Mouse (Mus musculus) embryonic facial prominence, embryonic 13.5 days (tissue): Measurements from ENCODE around the gene Gm21028. TPM values are rescaled to one million over a fixed set of nuclear protein-coding genes. Genes with fewer than 3 reads are reported as not detected.
"Not testable (repeated sequence)": the region's sequence is repeated elsewhere in the genome, so short reads cannot be mapped to it uniquely, and the experiment has no call there.

Experiments used
- ATAC-seq: fragments of 200-750 bp; cut with Nextera tagmentation; 2 replicates; pipeline ENCODE4 v1.8.0; 2017; ENCODE audit warnings: low read depth; ENCODE audit not compliant: insufficient number of reproducible peaks, insufficient read depth, low FRiP score, low TSS enrichment
- H3K27ac ChIP-seq: fragments of 300-500 bp; sonication (generic); 2 replicates; pipeline ENCODE4 v1.5.1; 2015; ENCODE audit warnings: moderate library complexity, mild to moderate bottlenecking, inconsistent platforms
- H3K27me3 ChIP-seq: fragments of 300-500 bp; sonication (generic); 2 replicates; pipeline ENCODE4 v1.6.1; 2015; ENCODE audit warnings: mild to moderate bottlenecking, inconsistent platforms
- H3K36me3 ChIP-seq: fragments of 300-500 bp; sonication (generic); 2 replicates; pipeline ENCODE4 v1.6.1; 2015; ENCODE audit warnings: mild to moderate bottlenecking, inconsistent platforms
- H3K4me1 ChIP-seq: fragments of 300-500 bp; sonication (generic); 2 replicates; pipeline ENCODE4 v1.6.1; 2015; ENCODE audit warnings: inconsistent platforms
- H3K4me2 ChIP-seq: fragments of 300-500 bp; sonication (generic); 2 replicates; pipeline ENCODE4 v1.6.1; 2015; ENCODE audit warnings: moderate library complexity, mild to moderate bottlenecking, inconsistent platforms
- H3K4me3 ChIP-seq: fragments of 300-500 bp; sonication (generic); 2 replicates; pipeline ENCODE4 v1.5.1; 2015; ENCODE audit warnings: mild to moderate bottlenecking, inconsistent platforms
- H3K9ac ChIP-seq: fragments of 300-500 bp; sonication (generic); 2 replicates; pipeline ENCODE4 v1.6.1; 2015; ENCODE audit warnings: mild to moderate bottlenecking, inconsistent platforms
- H3K9me3 ChIP-seq: fragments of 300-500 bp; sonication (generic); 2 replicates; pipeline ENCODE4 v1.6.1; 2016; ENCODE audit warnings: inconsistent platforms
- WGBS: fragments of 180-500 bp; shearing (Covaris S2); methylation state at CpG from one replicate; pipeline ENCODE4 v1.1.7; 2015; ENCODE audit warnings: mixed read lengths; 5-methylcytosine and 5-hydroxymethylcytosine counted together
- microRNA-seq: library from miRNA; unstranded; fragments of <30 nt; microRNA quantifications from one replicate; pipeline ENCODE4, GENCODE M21; 2016
- polyA plus RNA-seq: library from polyadenylated mRNA; unstranded; fragments of >200 nt; fragmentation: Nextera tagmentation; extraction: Ambion mirVana; gene quantifications from 2 replicates; pipeline ENCODE4 v1.2.1, GENCODE M21; 2015

Gm21028 gene
- polyA plus RNA-seq: not detected in 2 replicates

DNA sequence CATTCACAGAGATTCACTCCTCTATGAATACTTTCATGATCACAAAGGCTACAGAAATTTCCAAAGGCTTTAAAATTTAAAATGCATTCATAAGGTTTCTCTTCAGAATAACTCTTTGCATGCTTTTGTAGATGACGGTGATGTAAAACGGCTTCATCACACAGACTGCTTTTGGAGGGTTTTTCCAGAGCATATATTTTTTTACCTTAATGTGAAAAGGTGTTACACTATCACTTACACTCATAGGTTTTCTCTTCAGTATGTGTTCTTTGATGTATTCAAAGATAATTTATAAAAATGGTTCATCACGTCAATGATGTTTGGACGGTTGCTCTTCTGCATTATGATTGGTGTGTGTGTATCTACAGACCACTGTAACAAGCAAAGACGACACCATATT, at the start of gene Gm21028:
Gene Gm21028 (minus strand): TSS at position 101 of the 400 bp plus-strand sequence.
- no peak within 1 kb of the TSS for H3K4me3 ChIP-seq
- H3K36me3 ChIP-seq: peaks cover 14% of the 10 kb centered on the region; the same call in 1 of the 2 replicates
- peaks cover 68% of the 10 kb centered on the region for H3K9me3 ChIP-seq
- no peak for ATAC-seq
- no peak within 1 kb of the TSS for H3K4me2 ChIP-seq
- no peak within 1 kb of the TSS for H3K27ac ChIP-seq
- no peak within 1 kb of the TSS for H3K9ac ChIP-seq
- H3K27me3 ChIP-seq: no peaks in the 10 kb centered on the region
- 91% methylated on average over 5 of the region's 5 CpGs for WGBS
- H3K4me1 ChIP-seq: no peaks in the 10 kb centered on the region

- not testable (repeated sequence) for H3K27ac ChIP-seq, ATAC-seq, H3K27me3 ChIP-seq, H3K4me2 ChIP-seq, H3K9ac ChIP-seq, H3K4me3 ChIP-seq, H3K36me3 ChIP-seq, H3K4me1 ChIP-seq
- H3K9me3 ChIP-seq: peaks cover 47% of the 10 kb centered on the region
Measured at GRCm38 (mm10) chr7:42595666-42596065, 17.3 kb upstream of the Gm21028 start.

DNA sequence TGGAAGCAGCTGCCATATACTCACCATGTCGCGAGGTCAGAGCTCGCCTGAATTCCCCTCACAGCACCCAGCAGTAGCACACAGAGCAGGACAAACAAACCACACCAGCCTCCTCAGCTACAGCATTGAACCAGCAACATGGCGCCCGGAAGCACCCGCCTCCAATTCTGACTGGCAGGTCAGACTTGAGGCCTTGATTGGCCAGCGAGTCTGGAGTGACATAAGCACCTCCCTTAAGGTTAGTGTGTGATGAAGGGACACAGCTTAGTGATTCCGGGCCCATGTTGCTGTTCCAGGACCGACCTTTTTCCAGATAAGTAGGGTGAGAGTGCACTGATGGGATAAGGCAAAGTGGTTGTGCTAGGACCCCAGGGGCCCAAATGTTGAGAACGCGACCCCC, 14.0 kb upstream of the Gm21028 start, which contains the start of gene Zfp977:
Gene Zfp977 (minus strand): TSS at position 135 of the 400 bp plus-strand sequence.
- not testable (repeated sequence) for H3K4me1 ChIP-seq, H3K9ac ChIP-seq, ATAC-seq, H3K27me3 ChIP-seq, H3K4me3 ChIP-seq, H3K27ac ChIP-seq, H3K36me3 ChIP-seq, H3K4me2 ChIP-seq
- WGBS: 90% methylated on average over 11 of the region's 11 CpGs
- H3K9me3 ChIP-seq: peaks cover 37% of the 10 kb centered on the region

DNA sequence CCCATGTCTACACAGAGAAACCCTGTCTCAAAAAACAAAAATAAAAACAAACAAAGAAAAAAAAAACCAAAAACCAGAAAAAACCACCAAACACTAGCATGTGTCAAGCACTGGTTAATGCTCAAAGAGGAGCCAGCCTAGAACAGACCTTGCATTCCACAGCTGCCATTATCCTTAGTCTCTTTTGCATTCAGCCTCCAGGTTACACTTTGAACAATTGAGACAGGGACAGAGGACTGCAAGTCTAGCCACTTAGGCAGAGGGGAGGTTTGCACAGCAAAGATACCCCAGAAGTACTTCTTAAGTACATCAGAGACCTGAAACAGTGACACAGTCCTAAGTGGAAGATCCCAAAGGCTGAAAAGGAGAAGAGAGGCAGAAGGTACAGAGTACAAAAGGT, 12.9 kb upstream of the Gm21028 start:
- not testable (repeated sequence) for H3K27me3 ChIP-seq, H3K36me3 ChIP-seq, H3K4me1 ChIP-seq, H3K4me2 ChIP-seq, H3K9ac ChIP-seq, H3K27ac ChIP-seq, ATAC-seq, H3K4me3 ChIP-seq
- peaks cover 46% of the 10 kb centered on the region for H3K9me3 ChIP-seq

GRCm38 (mm10) chr7:42551766-42552165, 26.6 kb downstream of the Gm21028 start:
- ATAC-seq: no peak
- WGBS: 70% methylated on average over 3 of the region's 3 CpGs
- H3K4me1 ChIP-seq: no peaks in the 10 kb centered on the region
- no peaks in the 10 kb centered on the region for H3K36me3 ChIP-seq
- H3K27me3 ChIP-seq: no peaks in the 10 kb centered on the region
- no peak overlapping the region for H3K27ac ChIP-seq
- H3K4me2 ChIP-seq: no peak overlapping the region
- no peak overlapping the region for H3K9ac ChIP-seq
- H3K9me3 ChIP-seq: peaks cover 10% of the 10 kb centered on the region; the same call in 1 of the 2 replicates
- H3K4me3 ChIP-seq: no peak overlapping the region

Small RNAs within 50 kb of the gene (microRNA-seq; reads per million reads assigned to microRNA genes)
- gene Gm24938: not detected

Other genes with a start within 250 kb of the Gm21028 start
- gene 4933421I07Rik, start 130.5 kb downstream of the Gm21028 start, polyA plus RNA-seq: not detected in 2 replicates
- gene Zfp141, start 72.8 kb downstream of the Gm21028 start, polyA plus RNA-seq: 12.4 and 14.7 TPM in 2 replicates
- 1.9 and 2.3 TPM in 2 replicates for gene Zfp977, start 14.0 kb upstream of the Gm21028 start, polyA plus RNA-seq
- 3.6 and 4.9 TPM in 2 replicates for gene Zfp976, start 64.0 kb upstream of the Gm21028 start, polyA plus RNA-seq
- gene Zfp975, start 114.2 kb upstream of the Gm21028 start, polyA plus RNA-seq: 9.5 TPM in 2 replicates
- gene Gm17067, start 148.4 kb upstream of the Gm21028 start, polyA plus RNA-seq: not detected in 2 replicates
- not detected in 2 replicates for gene Vmn2r62, start 214.9 kb upstream of the Gm21028 start, polyA plus RNA-seq